Mouse (Mus musculus) liver, embryonic 14.5 days (tissue): ENCODE results near the gene Dusp28. TPM values are rescaled to one million over a fixed set of nuclear protein-coding genes. Genes with fewer than 3 reads are reported as not detected.

Source experiments
- ATAC-seq: fragments of 200-750 bp; cut with Nextera tagmentation; 2 replicates; pipeline ENCODE4 v1.8.0; 2017; ENCODE audit warnings: moderate number of reproducible peaks, mild to moderate bottlenecking, moderate library complexity; ENCODE audit not compliant: insufficient read depth
- DNase-seq, 3 experiments: peaks; one replicate each; pipeline ENCODE4 v3.0.0-alpha.2; 2012 to 2013; ENCODE audit warnings: low read depth in 3 of 3, low spot score in 3 of 3
- H3K27ac ChIP-seq: fragments of 300-500 bp; sonication (generic); 2 replicates; pipeline ENCODE4 v1.5.1; 2014; ENCODE audit warnings: moderate library complexity, mild to moderate bottlenecking, control low read depth, inconsistent platforms
- H3K27me3 ChIP-seq: fragments of 300-500 bp; sonication (generic); 2 replicates; pipeline ENCODE4 v1.6.1; 2014; ENCODE audit warnings: mild to moderate bottlenecking, low read length, moderate library complexity; ENCODE audit not compliant: control insufficient read depth, insufficient read depth
- H3K36me3 ChIP-seq: fragments of 300-500 bp; sonication (generic); replicated peaks from 2 replicates; pipeline ENCODE4 v1.6.1; 2014; ENCODE audit warnings: low read depth; ENCODE audit not compliant: control insufficient read depth, insufficient read depth
- H3K4me1 ChIP-seq, 2 experiments: fragments of 200-500 bp in 1 of 2; fragments of 300-500 bp in 1 of 2; sonication (generic) in 1 of 2; replicated peaks; 2 replicates each; pipeline ENCODE4 v1.6.1; 2012 to 2014; ENCODE audit warnings: antibody characterized with exemption in 1 of 2, inconsistent platforms in 1 of 2, low read length in 1 of 2; ENCODE audit not compliant: control insufficient read depth in 2 of 2, insufficient read depth in 2 of 2
- H3K4me2 ChIP-seq: fragments of 300-500 bp; sonication (generic); 2 replicates; pipeline ENCODE4 v1.6.1; 2014; ENCODE audit warnings: low read depth, mild to moderate bottlenecking, control low read depth, moderate library complexity
- H3K4me3 ChIP-seq, 2 experiments: fragments of 200-500 bp in 1 of 2; fragments of 300-500 bp in 1 of 2; sonication (generic) in 1 of 2; 2 replicates each; pipeline ENCODE4 v1.5.1; 2012 to 2014; ENCODE audit warnings: low read depth in 2 of 2, low read length in 2 of 2, mild to moderate bottlenecking in 2 of 2, control low read depth in 1 of 2, inconsistent platforms in 1 of 2, moderate library complexity in 1 of 2; ENCODE audit not compliant: insufficient read depth in 1 of 2
- H3K9ac ChIP-seq: fragments of 300-500 bp; sonication (generic); replicated peaks from 2 replicates; pipeline ENCODE4 v1.6.1; 2014; ENCODE audit warnings: mild to moderate bottlenecking, control low read depth, moderate library complexity
- H3K9me3 ChIP-seq: fragments of 300-500 bp; sonication (generic); 2 replicates; pipeline ENCODE4 v1.6.1; 2016; ENCODE audit warnings: low read length, mixed read lengths; ENCODE audit not compliant: control insufficient read depth
- CTCF ChIP-seq: IDR thresholded peaks from 2 replicates; pipeline ENCODE4 v1.5.1; 2016; ENCODE audit warnings: antibody characterized with exemption, low read depth, control low read depth
- EP300 ChIP-seq: IDR thresholded peaks from 2 replicates; pipeline ENCODE4 v1.6.1; 2016; ENCODE audit warnings: antibody characterized with exemption, low read depth
- WGBS: fragments of 180-500 bp; shearing (Covaris S2); extraction: QIAGEN DNeasy Blood & Tissue Kit; methylation state at CpG from one replicate; pipeline ENCODE4 v1.1.7; 2014; ENCODE audit not compliant: insufficient replicate concordance; 5-methylcytosine and 5-hydroxymethylcytosine counted together
- polyA plus RNA-seq, 2 experiments: library from polyadenylated mRNA; depleted of rRNA in 1 of 2; stranded (reverse) in 1 of 2; unstranded in 1 of 2; fragments of >200 nt; fragmentation: Nextera tagmentation in 1 of 2; extraction: Ambion mirVana in 1 of 2; gene quantifications; 2 replicates each; pipeline versions ENCODE4 v1.2.1 to v1.2.3; 2012 to 2014

Dusp28 gene
- polyA plus RNA-seq, 2 experiments = 5.2 to 5.4 TPM

DNA sequence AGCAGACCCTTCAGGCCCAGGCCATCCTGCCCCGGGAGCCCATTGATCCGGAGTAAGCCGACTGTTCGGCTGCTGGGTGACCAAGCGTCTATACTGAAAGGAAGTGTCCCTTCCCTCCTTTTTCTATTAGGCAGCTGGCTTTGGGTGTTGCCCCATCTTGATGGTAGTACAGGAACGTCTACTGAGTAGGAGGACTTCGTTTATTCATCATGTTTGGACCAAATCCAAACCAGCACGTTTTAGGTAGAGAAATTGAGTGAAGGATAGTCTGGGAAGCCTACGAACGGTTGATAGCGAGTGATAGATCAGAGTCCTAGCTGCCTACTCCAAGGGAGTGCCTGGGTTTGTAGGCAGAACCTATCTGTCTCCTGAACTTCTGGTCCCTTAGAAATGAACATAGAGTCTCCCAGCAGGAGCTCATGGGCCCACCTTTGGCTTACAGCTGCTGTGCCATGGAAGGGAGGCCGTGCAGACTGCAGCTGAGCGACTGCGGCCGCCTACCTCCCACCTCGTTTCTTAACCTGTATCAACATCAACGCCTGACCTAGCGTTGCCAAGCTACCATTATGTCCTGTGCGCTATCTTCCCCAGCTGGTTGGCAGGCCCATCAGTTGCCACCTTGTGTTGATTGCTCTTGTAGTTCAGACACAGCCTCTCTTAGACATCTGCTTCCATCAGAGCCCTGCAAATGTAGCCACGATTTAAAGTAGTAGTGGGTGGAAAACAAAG, 1.0 kb downstream of the Dusp28 start:
- Histone ChIP-seq H3K36me3 (no peaks in the 10 kb centered on the region), H3K4me3 (peak overlapping the region; percentile 63 to 80), H3K9me3 (no peaks in the 10 kb centered on the region), H3K27me3 (no peaks in the 10 kb centered on the region; the same call in 1 of the 2 replicates), H3K27ac (peak overlapping the region; percentile 80), H3K4me2 (peak overlapping the region; percentile 95), H3K4me1 (peaks cover 14 to 30% of the 10 kb centered on the region in 2 experiments), H3K9ac (peak overlapping the region; percentile 63)
- TF ChIP-seq CTCF (no peak), EP300 (no peak)
- ATAC-seq = peak; percentile 21
- DNase-seq = no peak
- WGBS = 39% methylated on average over 20 of the region's 20 CpGs

DNA sequence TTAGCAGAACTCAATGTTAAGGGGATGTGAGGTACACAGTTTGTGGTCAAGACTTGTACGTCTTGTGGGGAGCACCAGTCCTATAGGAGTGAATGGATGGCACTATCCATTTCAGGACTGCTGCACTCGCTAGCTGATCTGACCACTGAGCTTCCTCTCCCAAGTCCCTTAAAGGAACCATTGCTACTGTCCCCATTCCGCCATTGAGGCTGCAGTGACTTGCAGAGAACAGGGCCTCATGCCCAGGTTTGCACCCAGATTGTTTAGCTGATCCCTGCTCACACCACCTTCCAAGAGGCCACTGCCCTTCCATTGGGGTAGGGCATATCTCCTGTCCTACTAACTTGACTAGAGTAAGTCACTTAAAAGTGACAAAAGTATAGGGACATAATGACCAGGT, 1.9 kb downstream of the Dusp28 start:
- WGBS = 74% methylated on average over 3 of the region's 3 CpGs
- Histone ChIP-seq H3K36me3 (no peaks in the 10 kb centered on the region), H3K9me3 (no peaks in the 10 kb centered on the region), H3K4me1 (peaks cover 14 to 26% of the 10 kb centered on the region in 2 experiments), H3K4me3 (no peak overlapping the region), H3K4me2 (no peak overlapping the region), H3K9ac (no peak overlapping the region), H3K27ac (no peak overlapping the region), H3K27me3 (no peaks in the 10 kb centered on the region)
- TF ChIP-seq CTCF (no peak), EP300 (no peak)
- ATAC-seq (no peak), DNase-seq (no peak)

DNA sequence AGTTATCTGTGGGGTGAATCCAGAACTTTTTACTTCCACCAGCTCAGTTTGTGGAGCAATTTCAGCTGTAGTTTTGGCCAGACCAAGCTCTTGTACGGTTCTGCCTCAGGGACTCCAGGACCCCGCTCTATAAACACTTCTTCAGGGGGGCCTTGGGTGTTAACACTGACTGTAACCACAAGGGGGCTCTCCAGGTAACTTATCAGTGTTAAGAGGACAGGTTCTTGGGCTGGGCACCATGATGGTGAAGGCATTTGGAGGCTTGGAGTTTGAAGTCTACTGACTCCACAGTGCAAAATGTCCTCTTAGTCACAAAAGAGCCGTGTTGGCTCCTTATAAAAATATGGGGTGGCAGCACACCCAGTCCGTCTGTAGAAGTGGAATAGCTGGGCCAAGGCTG, 2.3 kb downstream of the Dusp28 start:
- 53% methylated on average over 4 of the region's 4 CpGs for WGBS
- Histone ChIP-seq H3K9me3 (no peaks in the 10 kb centered on the region), H3K27ac (no peak overlapping the region), H3K4me3 (no peak overlapping the region), H3K27me3 (no peaks in the 10 kb centered on the region), H3K36me3 (no peaks in the 10 kb centered on the region), H3K4me2 (no peak overlapping the region), H3K9ac (no peak overlapping the region), H3K4me1 (peaks cover 14 to 26% of the 10 kb centered on the region in 2 experiments)
- ATAC-seq = no peak
- DNase-seq = peak in 1 of 3 experiments; percentile 41
- peak; percentile 64 for TF ChIP-seq CTCF
- TF ChIP-seq EP300 = no peak

DNA sequence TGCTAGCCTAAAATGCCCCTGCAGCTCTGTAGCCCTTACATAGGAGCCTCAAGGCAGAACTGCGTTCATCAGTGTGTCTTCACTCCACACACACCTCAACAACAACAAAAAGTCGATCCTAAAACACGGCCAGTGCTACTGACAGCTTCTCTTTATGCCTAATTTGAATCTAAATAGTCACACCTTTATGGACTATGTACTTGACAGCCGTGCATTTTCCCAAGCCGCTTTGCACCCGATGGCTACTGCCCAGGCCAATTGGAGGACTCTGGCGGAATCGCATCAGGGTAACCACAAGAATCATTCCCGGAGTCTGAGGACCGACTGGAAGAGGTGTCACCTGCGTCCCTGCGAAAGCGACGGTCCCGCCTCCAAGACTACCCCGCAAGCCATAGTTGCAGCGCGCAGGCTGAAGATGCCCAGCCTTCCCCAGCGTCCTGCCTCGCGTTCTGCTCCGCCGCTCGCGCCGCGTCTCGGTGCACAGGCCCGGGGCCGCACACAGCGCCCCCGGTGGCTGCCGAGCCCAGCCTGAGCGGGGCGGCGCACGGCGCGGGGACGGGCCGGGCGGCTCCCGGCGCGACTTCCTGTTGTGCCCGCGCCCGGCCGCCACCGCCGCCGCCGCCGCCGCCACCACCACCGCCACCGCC, 3.6 kb downstream of the Dusp28 start, which contains the start of gene Rnpepl1:
Gene Rnpepl1 (plus strand): TSS at position 545 of the 647 bp plus-strand sequence.
- ATAC-seq (peak; percentile 60), DNase-seq (peak in 1 of 3 experiments; percentile 53)
- H3K4me1 ChIP-seq = peaks cover 14 to 26% of the 10 kb centered on the region in 2 experiments
- WGBS = under 1% methylated on average over 57 of the region's 57 CpGs
- TF ChIP-seq EP300 (no peak), CTCF (peak; percentile 67)
- H3K27me3 ChIP-seq = no peaks in the 10 kb centered on the region
- peak within 1 kb of the TSS; percentile 65 for H3K9ac ChIP-seq
- H3K36me3 ChIP-seq = no peaks in the 10 kb centered on the region
- no peaks in the 10 kb centered on the region for H3K9me3 ChIP-seq
- peak within 1 kb of the TSS; percentile 60 to 68 for H3K4me3 ChIP-seq
- peak within 1 kb of the TSS; percentile 62 for H3K4me2 ChIP-seq
- H3K27ac ChIP-seq = peak within 1 kb of the TSS; percentile 18; the same call in 1 of the 2 replicates
